Mouse (Mus musculus): ENCODE data around the gene Fat4. TPM values are rescaled to one million over a fixed set of nuclear protein-coding genes. Genes with fewer than 3 reads are reported as not detected.

Gene Fat4
- 17.3 and 18.7 TPM in 2 replicates for total RNA-seq (2021)
- long read RNA-seq, experiment 1, result 0 reads
- long read RNA-seq, experiment 2, partial matches to known transcripts, result 0 of 2 reads
- long read RNA-seq, experiment 2, other reads (novel, unspliced or antisense), result 2 of 2 reads

GRCm38 (mm10) chr3:38886890-38887355 lies at the start of gene Fat4:
TSS of gene Fat4 (plus strand) at chr3:38886940.
- peak; percentile 13 for DNase-seq

GRCm38 (mm10) chr3:38839438-38839837 lies 47.3 kb upstream of the Fat4 start:
- no peak for DNase-seq

GRCm38 (mm10) chr3:38843000-38843538 lies 43.7 kb upstream of the Fat4 start:
- DNase-seq, result no peak

- DNase-seq, result no peak
Measured at GRCm38 (mm10) chr3:38846602-38847382, 39.9 kb upstream of the Fat4 start.

GRCm38 (mm10) chr3:38849077-38849476 lies 37.7 kb upstream of the Fat4 start:
- DNase-seq, result no peak

- peak; percentile 62 for DNase-seq
Measured at GRCm38 (mm10) chr3:38849536-38849935, 37.2 kb upstream of the Fat4 start.

GRCm38 (mm10) chr3:38853650-38854049 lies 33.1 kb upstream of the Fat4 start:
- DNase-seq, result no peak

GRCm38 (mm10) chr3:38860683-38861082 lies 26.1 kb upstream of the Fat4 start:
- peak; percentile 23 for DNase-seq

GRCm38 (mm10) chr3:38871291-38871690 lies 15.4 kb upstream of the Fat4 start:
- no peak for DNase-seq

GRCm38 (mm10) chr3:38875872-38876271 lies 10.9 kb upstream of the Fat4 start:
- no peak for DNase-seq

- DNase-seq, result no peak
Measured at GRCm38 (mm10) chr3:38876706-38877105, 10.0 kb upstream of the Fat4 start.

- DNase-seq, result peak; percentile 67
Measured at GRCm38 (mm10) chr3:38882778-38883177, 4.0 kb upstream of the Fat4 start.

- DNase-seq, result no peak
Measured at GRCm38 (mm10) chr3:38883676-38884075, 3.1 kb upstream of the Fat4 start.

GRCm38 (mm10) chr3:38884276-38884675 lies 2.5 kb upstream of the Fat4 start:
- peak; percentile 87 for DNase-seq

GRCm38 (mm10) chr3:38884919-38885418 lies 1.8 kb upstream of the Fat4 start:
- peak; percentile 50 for DNase-seq

GRCm38 (mm10) chr3:38885481-38886001 lies 1.2 kb upstream of the Fat4 start:
- peak; percentile 95 for DNase-seq

GRCm38 (mm10) chr3:38886061-38886821 lies 499 bp upstream of the Fat4 start:
- peak; percentile 62 for DNase-seq

- DNase-seq, result peak; percentile 77
Measured at GRCm38 (mm10) chr3:38887381-38887991, 746 bp downstream of the Fat4 start.

GRCm38 (mm10) chr3:38888111-38888510 lies 1.4 kb downstream of the Fat4 start:
- peak; percentile 89 for DNase-seq

- DNase-seq, result no peak
Measured at GRCm38 (mm10) chr3:38892791-38893224, 6.1 kb downstream of the Fat4 start.

- DNase-seq, result no peak
Measured at GRCm38 (mm10) chr3:38900839-38901238, 14.1 kb downstream of the Fat4 start.

GRCm38 (mm10) chr3:38906832-38907231 lies 20.1 kb downstream of the Fat4 start:
- DNase-seq, result no peak
